Mouse (Mus musculus): ENCODE data around the gene Mical3. TPM values are rescaled to one million over a fixed set of nuclear protein-coding genes. Genes with fewer than 3 reads are reported as not detected.

Gene Mical3
- total RNA-seq (2012; rRNA removed) = 30.0 and 30.9 TPM in 2 replicates

- H3K27ac ChIP-seq (ENCODE audit: insufficient read depth, low read depth, low read length, poor library complexity, severe bottlenecking) = no peak within 1 kb of the TSS
- no peak within 1 kb of the TSS for H3K9ac ChIP-seq (ENCODE audit: insufficient read depth, low read depth, low read length, poor library complexity, severe bottlenecking)
- in situ Hi-C loops (cut with MboI; ENCODE audit: low sequenced_read_pairs in 2 of 2, unreplicated experiment in 2 of 2) = no loop called here
Measured at GRCm38 (mm10) chr6:121130773-121131172, at the start of gene Mical3. Gene Mical3, minus strand, starts transcription at chr6:121130999.

GRCm38 (mm10) chr6:121179846-121180245, 49.0 kb upstream of the Mical3 start:
- no peak for DNase-seq (ENCODE audit: low read depth, low spot score)
- Histone ChIP-seq H3K27ac (ENCODE audit: insufficient read depth, low read depth, low read length, poor library complexity, severe bottlenecking) (no peak overlapping the region), H3K36me3 (ENCODE audit: control insufficient read depth, insufficient read depth, low read length, poor library complexity, severe bottlenecking) (no peaks in the 10 kb centered on the region), H3K9ac (ENCODE audit: insufficient read depth, low read depth, low read length, poor library complexity, severe bottlenecking) (no peak overlapping the region), H3K4me3 (ENCODE audit: insufficient read depth in 1 of 2, low read depth in 1 of 2, low read length in 2 of 2, poor library complexity in 1 of 2, severe bottlenecking in 1 of 2) (no peak overlapping the region), H3K4me1 (ENCODE audit: control insufficient read depth in 2 of 2, insufficient read depth in 2 of 2, low read length in 2 of 2, poor library complexity in 1 of 2) (peaks cover 7 to 18% of the 10 kb centered on the region in 2 experiments), H3K9me3 (ENCODE audit: control insufficient read depth, insufficient read depth, low read depth, low read length) (no peaks in the 10 kb centered on the region)
- no peak for TF ChIP-seq ZC3H11A (IDR thresholded peaks at IDR 0.05; ENCODE audit: borderline replicate concordance, low read depth, low read length)
- in situ Hi-C loops (cut with MboI; ENCODE audit: low sequenced_read_pairs in 2 of 2, unreplicated experiment in 2 of 2) = no loop called here

More at GRCm38 (mm10) chr6:121130773-121131172, at the start of gene Mical3:
- no peak for TF ChIP-seq CHD2 (IDR thresholded peaks at IDR 0.05; ENCODE audit: low read depth, low read length)
- no peak for TF ChIP-seq ZC3H11A (IDR thresholded peaks at IDR 0.05; ENCODE audit: borderline replicate concordance, low read depth, low read length)
- TF ChIP-seq HCFC1 (IDR thresholded peaks at IDR 0.05; ENCODE audit: borderline replicate concordance, insufficient read depth, low read length) = no peak
- TF ChIP-seq MAFK (IDR thresholded peaks at IDR 0.05; ENCODE audit: insufficient read depth, low read depth, low read length) = no peak
- TF ChIP-seq ZNF384 (IDR thresholded peaks at IDR 0.05; ENCODE audit: low read depth, low read length) = no peak
- Histone ChIP-seq H3K4me3 (ENCODE audit: insufficient read depth in 1 of 2, low read depth in 1 of 2, low read length in 2 of 2, poor library complexity in 1 of 2, severe bottlenecking in 1 of 2) (peak within 1 kb of the TSS; percentile 38 to 51), H3K36me3 (ENCODE audit: control insufficient read depth, insufficient read depth, low read length, poor library complexity, severe bottlenecking) (no peaks in the 10 kb centered on the region), H3K9me3 (ENCODE audit: control insufficient read depth, insufficient read depth, low read depth, low read length) (no peaks in the 10 kb centered on the region), H3K4me1 (ENCODE audit: control insufficient read depth in 2 of 2, insufficient read depth in 2 of 2, low read length in 2 of 2, poor library complexity in 1 of 2) (peaks cover 1 to 6% of the 10 kb centered on the region in 2 experiments; a peak in 2 of 4 replicates)
- no peak for DNase-seq (ENCODE audit: low read depth, low spot score)

GRCm38 (mm10) chr6:121178700-121179358, 48.0 kb upstream of the Mical3 start:
- Histone ChIP-seq H3K9ac (ENCODE audit: insufficient read depth, low read depth, low read length, poor library complexity, severe bottlenecking) (no peak overlapping the region), H3K27ac (ENCODE audit: insufficient read depth, low read depth, low read length, poor library complexity, severe bottlenecking) (no peak overlapping the region), H3K4me3 (ENCODE audit: insufficient read depth in 1 of 2, low read depth in 1 of 2, low read length in 2 of 2, poor library complexity in 1 of 2, severe bottlenecking in 1 of 2) (no peak overlapping the region), H3K9me3 (ENCODE audit: control insufficient read depth, insufficient read depth, low read depth, low read length) (no peaks in the 10 kb centered on the region), H3K4me1 (ENCODE audit: control insufficient read depth in 2 of 2, insufficient read depth in 2 of 2, low read length in 2 of 2, poor library complexity in 1 of 2) (peaks cover 7 to 16% of the 10 kb centered on the region in 2 experiments; a peak in 3 of 4 replicates), H3K36me3 (ENCODE audit: control insufficient read depth, insufficient read depth, low read length, poor library complexity, severe bottlenecking) (no peaks in the 10 kb centered on the region)
- DNase-seq (ENCODE audit: low read depth, low spot score) = peak; percentile 60
- peak; percentile 61; the same call in 1 of the 2 replicates for TF ChIP-seq ZC3H11A (IDR thresholded peaks at IDR 0.05; ENCODE audit: borderline replicate concordance, low read depth, low read length)
- TF ChIP-seq ZNF384 (IDR thresholded peaks at IDR 0.05; ENCODE audit: low read depth, low read length) = peak; percentile 69
- no peak for TF ChIP-seq HCFC1 (IDR thresholded peaks at IDR 0.05; ENCODE audit: borderline replicate concordance, insufficient read depth, low read length)
- in situ Hi-C loops (cut with MboI; ENCODE audit: low sequenced_read_pairs in 2 of 2, unreplicated experiment in 2 of 2) = no loop called here

GRCm38 (mm10) chr6:121177118-121177708, 46.4 kb upstream of the Mical3 start:
- in situ Hi-C loops (cut with MboI; ENCODE audit: low sequenced_read_pairs in 2 of 2, unreplicated experiment in 2 of 2) = no loop called here

More at GRCm38 (mm10) chr6:121177118-121177708, 46.4 kb upstream of the Mical3 start:
- Histone ChIP-seq H3K4me3 (ENCODE audit: insufficient read depth in 1 of 2, low read depth in 1 of 2, low read length in 2 of 2, poor library complexity in 1 of 2, severe bottlenecking in 1 of 2) (no peak overlapping the region), H3K36me3 (ENCODE audit: control insufficient read depth, insufficient read depth, low read length, poor library complexity, severe bottlenecking) (no peaks in the 10 kb centered on the region), H3K4me1 (ENCODE audit: control insufficient read depth in 2 of 2, insufficient read depth in 2 of 2, low read length in 2 of 2, poor library complexity in 1 of 2) (peaks cover 7 to 16% of the 10 kb centered on the region in 2 experiments; a peak in 3 of 4 replicates), H3K27ac (ENCODE audit: insufficient read depth, low read depth, low read length, poor library complexity, severe bottlenecking) (no peak overlapping the region), H3K9ac (ENCODE audit: insufficient read depth, low read depth, low read length, poor library complexity, severe bottlenecking) (no peak overlapping the region), H3K9me3 (ENCODE audit: control insufficient read depth, insufficient read depth, low read depth, low read length) (no peaks in the 10 kb centered on the region)
- TF ChIP-seq ZC3H11A (IDR thresholded peaks at IDR 0.05; ENCODE audit: borderline replicate concordance, low read depth, low read length) (no peak), CHD2 (IDR thresholded peaks at IDR 0.05; ENCODE audit: low read depth, low read length) (no peak), MAFK (IDR thresholded peaks at IDR 0.05; ENCODE audit: insufficient read depth, low read depth, low read length) (no peak), HCFC1 (IDR thresholded peaks at IDR 0.05; ENCODE audit: borderline replicate concordance, insufficient read depth, low read length) (no peak), ZNF384 (IDR thresholded peaks at IDR 0.05; ENCODE audit: low read depth, low read length) (no peak)
- DNase-seq (ENCODE audit: low read depth, low spot score) = no peak

All from ES-E14 (cell line).